Mouse (Mus musculus) E14TG2a.4 (cell line): ENCODE data around the gene Foxo6.
A peak's percentile ranks its signal among the peaks of the same experiment; 100 is the strongest.

ENCODE experiments used
- H3K27me3 ChIP-seq: 2 replicates; pipeline ENCODE4 v1.6.1; 2014; ENCODE audit warnings: low read length, control low read depth; ENCODE audit not compliant: insufficient read depth
- H3K36me3 ChIP-seq: 2 replicates; pipeline ENCODE4 v1.6.1; 2014; ENCODE audit warnings: low read length, control low read depth; ENCODE audit not compliant: insufficient read depth
- H3K4me1 ChIP-seq: replicated peaks from 2 replicates; pipeline ENCODE4 v1.6.1; 2014; ENCODE audit warnings: low read depth, low read length, control low read depth
- H3K4me3 ChIP-seq: replicated peaks from 2 replicates; pipeline ENCODE4 v1.5.1; 2014; ENCODE audit warnings: mild to moderate bottlenecking, low read length
- H3K9me3 ChIP-seq: 2 replicates; pipeline ENCODE4 v1.6.1; 2014; ENCODE audit warnings: low read length, control low read depth
- CTCF ChIP-seq: conservative IDR thresholded peaks from 2 replicates; pipeline ENCODE4 v1.5.1; 2014; ENCODE audit warnings: low read length
- NANOG ChIP-seq: IDR thresholded peaks from 2 replicates; pipeline ENCODE4 v1.6.1; 2014; ENCODE audit warnings: borderline replicate concordance, low read length, mixed read lengths
- POU5F1 ChIP-seq: IDR thresholded peaks from 2 replicates; pipeline ENCODE4 v1.6.1; 2014; ENCODE audit warnings: low read length, borderline replicate concordance

The Foxo6 gene

DNA sequence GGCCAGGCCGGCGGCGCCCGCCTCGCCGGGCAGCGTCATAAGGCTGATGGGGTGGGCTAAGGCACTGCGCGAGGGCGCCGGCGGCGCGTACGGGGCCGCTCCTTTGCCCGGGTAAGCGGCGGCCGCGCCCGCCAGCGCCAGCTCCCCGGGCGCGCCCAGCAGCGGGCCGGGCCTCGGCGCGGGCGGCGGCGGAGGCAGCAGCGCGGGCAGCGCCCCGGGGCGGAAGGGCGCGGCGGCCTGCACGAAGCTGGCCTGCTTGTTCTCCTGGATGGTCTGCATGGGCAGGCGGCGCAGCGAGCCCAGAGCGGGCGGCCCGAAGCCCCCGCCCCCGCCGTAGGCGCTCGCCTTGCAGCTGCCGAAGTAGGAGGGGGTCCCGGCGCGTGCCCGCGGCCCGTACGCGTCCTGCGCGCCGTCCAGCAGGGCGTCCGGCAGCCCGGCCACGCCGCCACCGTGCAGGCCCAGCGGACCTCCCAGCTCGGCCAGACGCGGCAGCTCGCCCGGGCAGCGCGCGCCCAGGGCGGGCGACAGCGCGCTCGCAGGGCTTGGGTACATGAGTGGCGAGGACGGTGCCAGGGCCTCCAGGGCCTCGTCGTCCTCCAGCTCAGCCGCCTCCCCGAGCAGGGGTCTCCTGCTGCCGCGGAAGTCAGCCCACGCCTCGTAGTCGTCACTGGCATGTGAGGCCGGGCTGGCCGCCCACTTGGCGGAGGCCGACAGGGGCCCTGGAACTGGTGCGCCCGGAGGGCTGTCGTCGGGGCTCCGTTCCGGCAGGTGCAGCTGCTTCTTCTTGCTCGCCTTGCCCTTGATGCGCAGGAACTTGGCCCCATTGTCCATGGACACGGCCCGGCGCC, 18.7 kb downstream of the Foxo6 start:
- H3K4me3 ChIP-seq, result peak overlapping the region; percentile 72
- H3K36me3 ChIP-seq, result no peaks in the 10 kb centered on the region
- H3K4me1 ChIP-seq, result peaks cover 71% of the 10 kb centered on the region
- H3K9me3 ChIP-seq, result no peaks in the 10 kb centered on the region
- peaks cover 80% of the 10 kb centered on the region for H3K27me3 ChIP-seq
- TF ChIP-seq NANOG (no peak), CTCF (no peak), POU5F1 (no peak)

DNA sequence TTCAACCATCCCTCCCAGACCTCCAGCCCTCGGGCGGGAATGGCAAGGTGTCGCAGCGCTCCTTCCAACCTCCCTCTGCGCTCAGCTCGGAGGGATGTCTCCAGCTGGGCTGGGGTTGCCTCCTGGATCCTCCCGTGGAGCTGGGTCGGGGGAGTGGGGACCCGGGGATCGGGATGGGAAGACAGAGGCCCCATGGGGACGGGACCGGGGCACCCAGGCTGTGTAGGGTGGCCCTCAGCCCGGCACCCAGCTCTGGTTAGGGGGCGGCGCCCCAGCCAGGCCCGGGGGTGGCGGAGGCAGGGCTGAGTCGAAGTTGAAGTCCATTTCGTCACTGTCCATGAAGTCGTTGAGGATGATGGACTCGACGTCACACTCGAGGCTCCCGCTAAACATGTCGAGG, 19.5 kb downstream of the Foxo6 start:
- Histone ChIP-seq H3K27me3 (peaks cover 84% of the 10 kb centered on the region), H3K4me3 (peak overlapping the region; percentile 72), H3K4me1 (peaks cover 64% of the 10 kb centered on the region), H3K9me3 (no peaks in the 10 kb centered on the region), H3K36me3 (no peaks in the 10 kb centered on the region)
- TF ChIP-seq CTCF (no peak), POU5F1 (no peak), NANOG (no peak)

DNA sequence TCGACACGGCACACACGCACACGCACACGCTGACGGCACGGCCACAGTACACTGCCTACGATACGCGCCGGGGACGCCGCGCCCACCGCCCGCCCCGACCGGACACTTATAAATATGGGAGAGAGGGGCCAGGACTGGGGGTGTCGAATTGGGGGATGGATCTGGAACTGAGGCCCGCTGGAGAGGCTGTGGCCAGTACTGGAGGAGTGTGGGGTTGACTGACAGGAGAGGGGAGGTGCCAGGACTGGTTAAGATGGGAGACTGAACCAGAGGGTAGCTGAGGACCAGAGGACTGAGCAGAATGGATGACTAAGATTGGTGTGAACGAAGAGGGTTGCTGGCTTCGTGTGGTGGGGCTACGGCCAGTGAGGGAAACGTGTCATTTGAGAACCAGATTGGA, 20.0 kb downstream of the Foxo6 start:
- TF ChIP-seq CTCF, result no peak
- Histone ChIP-seq H3K4me3 (peak overlapping the region; percentile 72; the same call in 1 of the 2 replicates), H3K27me3 (peaks cover 84% of the 10 kb centered on the region), H3K4me1 (peaks cover 63% of the 10 kb centered on the region), H3K36me3 (no peaks in the 10 kb centered on the region), H3K9me3 (no peaks in the 10 kb centered on the region)

- Histone ChIP-seq H3K9me3 (no peaks in the 10 kb centered on the region), H3K27me3 (peaks cover 91% of the 10 kb centered on the region), H3K4me1 (peaks cover 45% of the 10 kb centered on the region), H3K36me3 (no peaks in the 10 kb centered on the region), H3K4me3 (no peak overlapping the region)
- TF ChIP-seq CTCF (no peak), NANOG (no peak), POU5F1 (no peak)
These were observed 23.0 kb downstream of the Foxo6 start for GRCm38 (mm10) chr4:120264105-120264504.

- Histone ChIP-seq H3K27me3 (peaks cover 94% of the 10 kb centered on the region), H3K4me3 (no peak overlapping the region), H3K4me1 (peaks cover 41% of the 10 kb centered on the region), H3K36me3 (no peaks in the 10 kb centered on the region), H3K9me3 (no peaks in the 10 kb centered on the region)
- TF ChIP-seq CTCF (no peak), POU5F1 (no peak), NANOG (no peak)
These were observed 24.4 kb downstream of the Foxo6 start for GRCm38 (mm10) chr4:120262726-120263125.

- Histone ChIP-seq H3K4me1 (peaks cover 36% of the 10 kb centered on the region), H3K9me3 (no peaks in the 10 kb centered on the region), H3K36me3 (no peaks in the 10 kb centered on the region), H3K4me3 (no peak overlapping the region), H3K27me3 (peaks cover 94% of the 10 kb centered on the region)
- TF ChIP-seq NANOG (no peak), POU5F1 (no peak), CTCF (no peak)
These were observed 24.9 kb downstream of the Foxo6 start for GRCm38 (mm10) chr4:120262206-120262605.

GRCm38 (mm10) chr4:120259356-120260181, 27.6 kb downstream of the Foxo6 start:
- Histone ChIP-seq H3K36me3 (no peaks in the 10 kb centered on the region), H3K9me3 (no peaks in the 10 kb centered on the region), H3K27me3 (peaks cover 88% of the 10 kb centered on the region), H3K4me3 (no peak overlapping the region), H3K4me1 (peaks cover 35% of the 10 kb centered on the region)
- TF ChIP-seq CTCF (no peak), NANOG (no peak), POU5F1 (no peak)

- Histone ChIP-seq H3K4me1 (peaks cover 35% of the 10 kb centered on the region), H3K4me3 (peak overlapping the region; percentile 29; the same call in 1 of the 2 replicates), H3K27me3 (peaks cover 24% of the 10 kb centered on the region), H3K9me3 (no peaks in the 10 kb centered on the region), H3K36me3 (no peaks in the 10 kb centered on the region)
- no peak for TF ChIP-seq CTCF
- TF ChIP-seq NANOG, result no peak
- no peak for TF ChIP-seq POU5F1
These were observed 38.3 kb downstream of the Foxo6 start for GRCm38 (mm10) chr4:120248800-120249261.
